Mouse (Mus musculus): ENCODE measurements around the gene Tulp1.
"Not testable (repeated sequence)": the region's sequence is repeated elsewhere in the genome, so short reads cannot be mapped to it uniquely, and the experiment has no call there.

Gene Tulp1

DNA sequence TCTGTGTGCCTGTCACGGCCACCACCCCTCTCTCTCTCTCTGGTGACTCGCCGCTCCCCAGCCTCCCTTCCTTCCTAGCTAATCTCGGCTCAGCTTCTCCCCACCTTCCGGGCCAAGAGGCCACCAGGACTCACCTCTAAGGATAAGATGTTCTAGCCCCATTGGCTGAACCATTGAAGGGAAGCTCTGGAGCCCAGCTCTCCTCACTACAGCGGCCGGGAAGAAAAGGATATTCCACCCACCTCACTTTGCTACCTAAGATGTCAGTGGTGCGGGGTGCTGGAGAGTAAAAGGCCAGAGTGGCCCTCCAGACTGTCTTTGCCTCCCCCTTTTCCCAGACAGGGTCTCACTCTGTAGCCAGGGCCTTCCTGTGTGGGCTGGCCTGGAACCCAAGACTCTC, at the start of gene Tulp1:
TSS of gene Tulp1 (minus strand) at position 101 of the 400 bp plus-strand sequence.
- DNase-seq (ENCODE audit: low spot score): no peak

DNA sequence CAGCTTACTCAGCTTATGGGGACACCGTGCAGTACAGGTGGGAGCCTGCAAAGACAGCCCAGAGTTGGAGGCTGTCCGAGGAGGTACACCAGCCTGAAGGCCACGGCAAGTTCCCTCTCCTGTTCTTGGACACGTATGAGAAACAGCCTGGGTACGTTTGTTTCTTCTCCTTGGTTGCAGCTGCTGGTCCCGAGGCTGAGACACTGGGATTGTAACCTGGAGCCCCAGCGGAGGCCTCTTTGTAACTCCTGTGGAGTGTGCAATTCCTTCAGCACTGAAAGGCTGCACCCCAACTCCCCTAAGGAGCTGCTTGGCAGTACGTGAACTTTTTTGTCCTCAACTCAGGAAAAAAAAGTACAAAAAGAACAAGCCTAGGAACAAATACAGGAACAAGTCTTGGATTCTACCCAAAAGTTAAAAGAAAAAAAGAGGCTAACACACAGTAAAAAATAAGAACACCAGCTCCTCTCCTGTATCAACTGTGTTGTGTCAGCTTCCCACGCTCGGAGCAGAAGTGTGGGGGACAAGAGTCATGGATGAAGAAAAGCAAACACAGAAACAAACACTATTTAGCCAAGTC, 46.4 kb upstream of the Tulp1 start:
- no peak for DNase-seq (ENCODE audit: low spot score)

DNA sequence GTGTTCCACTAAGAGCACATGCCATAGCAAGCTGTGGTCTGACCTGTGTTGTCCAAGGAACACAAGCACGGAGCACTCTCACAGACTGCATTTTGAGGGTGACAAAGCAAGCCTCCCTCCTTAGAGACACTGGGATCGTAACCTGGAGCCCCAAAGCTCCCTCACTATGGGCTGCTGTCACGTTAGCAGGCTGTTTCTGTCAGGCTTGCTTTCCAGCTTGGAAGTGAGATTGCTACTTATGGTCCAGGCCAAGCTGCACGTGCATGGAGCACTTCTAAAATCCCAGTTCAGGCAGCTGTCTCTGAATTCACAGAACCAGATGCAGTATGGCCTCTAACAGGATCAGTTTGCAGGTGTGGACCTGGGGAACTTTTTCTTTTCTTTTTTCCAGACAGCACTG, 45.7 kb upstream of the Tulp1 start:
- no peak for DNase-seq (ENCODE audit: low spot score)

GRCm38 (mm10) chr17:28408251-28408918, 43.4 kb upstream of the Tulp1 start:
- DNase-seq (ENCODE audit: low spot score): no peak

GRCm38 (mm10) chr17:28407418-28408250, 42.6 kb upstream of the Tulp1 start:
- peak; percentile 45 for DNase-seq (ENCODE audit: low spot score)

DNA sequence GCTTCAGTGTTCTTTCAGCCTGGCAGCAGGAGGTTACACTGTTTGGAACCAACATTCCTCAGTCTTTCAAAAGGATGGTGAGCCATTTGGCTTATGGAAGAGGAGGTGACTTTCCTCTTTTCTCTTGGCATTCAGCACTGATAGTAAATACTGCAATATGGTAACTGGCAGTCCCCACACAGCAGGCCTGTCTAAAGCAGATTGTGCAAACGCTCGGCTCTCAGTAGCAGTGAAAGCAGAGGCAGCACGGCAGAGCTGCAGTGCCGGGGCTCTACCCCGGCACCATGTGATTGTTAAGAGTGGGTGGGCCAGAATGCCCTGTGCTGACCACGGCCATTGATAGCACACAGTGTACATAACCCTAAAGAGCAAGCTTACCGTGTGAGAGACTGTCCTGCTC, 41.4 kb upstream of the Tulp1 start:
- no peak for DNase-seq (ENCODE audit: low spot score)

DNA sequence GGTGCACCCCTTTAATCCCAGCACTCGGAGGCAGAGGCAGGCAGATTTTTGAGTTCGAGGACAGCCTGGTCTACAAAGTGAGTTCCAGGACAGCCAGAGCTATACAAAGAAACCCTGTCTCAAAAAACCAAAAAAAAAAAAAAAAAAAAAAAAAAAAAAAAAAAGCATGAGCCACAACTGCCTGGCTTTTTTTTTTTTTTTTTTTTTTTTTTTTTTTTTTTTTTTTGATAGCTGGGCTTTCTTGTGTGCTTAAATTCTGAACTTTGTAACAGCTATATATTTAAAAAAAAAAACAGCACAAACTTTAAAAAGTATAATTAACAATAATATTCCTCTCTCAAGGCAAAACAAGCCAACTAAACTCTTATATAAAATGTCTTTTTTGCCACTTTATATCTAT, 39.7 kb upstream of the Tulp1 start:
- not testable (repeated sequence) for DNase-seq (ENCODE audit: low spot score)

- DNase-seq (ENCODE audit: low spot score): no peak
These were observed 39.3 kb upstream of the Tulp1 start for GRCm38 (mm10) chr17:28404301-28404700.

DNA sequence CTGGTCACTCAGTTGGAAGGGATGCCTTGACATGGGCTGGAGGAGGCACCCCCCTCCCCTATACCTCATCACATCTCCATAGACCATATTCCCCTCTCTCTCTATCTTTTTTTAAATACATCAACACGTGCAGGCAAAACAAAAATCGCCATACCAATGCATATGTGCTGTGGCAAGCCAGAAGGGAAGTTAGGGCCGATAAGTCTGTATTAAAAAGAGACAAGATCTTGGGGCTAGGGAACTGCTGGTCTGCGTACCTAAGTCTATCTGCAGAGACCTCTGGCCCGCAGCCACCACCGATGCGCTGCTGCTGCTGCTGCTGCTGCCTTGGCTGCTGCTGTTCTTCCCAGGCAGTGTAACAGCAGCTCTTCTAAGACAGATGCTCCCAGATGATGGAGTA, 30.0 kb upstream of the Tulp1 start:
- no peak for DNase-seq (ENCODE audit: low spot score)

GRCm38 (mm10) chr17:28394051-28394765, 29.2 kb upstream of the Tulp1 start:
- no peak for DNase-seq (ENCODE audit: low spot score)

GRCm38 (mm10) chr17:28391568-28392432, 26.8 kb upstream of the Tulp1 start:
- DNase-seq (ENCODE audit: low spot score): no peak

DNA sequence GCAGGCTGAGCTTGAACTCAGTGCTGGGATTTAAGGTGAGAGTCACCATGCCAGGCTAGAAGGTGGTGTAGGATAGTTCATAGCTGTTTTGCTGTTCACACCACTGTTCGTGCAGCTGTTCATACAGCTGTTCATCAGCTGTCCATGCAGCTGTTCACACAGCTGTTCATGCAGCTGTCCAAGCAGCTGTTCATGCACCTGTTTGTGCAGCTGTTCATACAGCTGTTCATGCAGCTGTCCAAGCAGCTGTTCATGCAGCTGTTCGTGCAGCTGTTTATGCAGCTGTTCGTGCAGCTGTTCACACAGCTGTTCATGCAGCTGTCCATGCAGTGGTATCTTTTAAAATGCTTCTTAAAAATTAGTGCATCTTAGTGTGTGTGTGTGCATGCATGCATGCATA, 23.5 kb upstream of the Tulp1 start:
- DNase-seq (ENCODE audit: low spot score): no peak

- DNase-seq (ENCODE audit: low spot score): peak; percentile 70
These were observed 21.3 kb upstream of the Tulp1 start for GRCm38 (mm10) chr17:28386150-28386905.

GRCm38 (mm10) chr17:28384298-28384697, 19.3 kb upstream of the Tulp1 start:
- no peak for DNase-seq (ENCODE audit: low spot score)

- DNase-seq (ENCODE audit: low spot score): no peak
These were observed 15.2 kb upstream of the Tulp1 start for GRCm38 (mm10) chr17:28380255-28380654.

DNA sequence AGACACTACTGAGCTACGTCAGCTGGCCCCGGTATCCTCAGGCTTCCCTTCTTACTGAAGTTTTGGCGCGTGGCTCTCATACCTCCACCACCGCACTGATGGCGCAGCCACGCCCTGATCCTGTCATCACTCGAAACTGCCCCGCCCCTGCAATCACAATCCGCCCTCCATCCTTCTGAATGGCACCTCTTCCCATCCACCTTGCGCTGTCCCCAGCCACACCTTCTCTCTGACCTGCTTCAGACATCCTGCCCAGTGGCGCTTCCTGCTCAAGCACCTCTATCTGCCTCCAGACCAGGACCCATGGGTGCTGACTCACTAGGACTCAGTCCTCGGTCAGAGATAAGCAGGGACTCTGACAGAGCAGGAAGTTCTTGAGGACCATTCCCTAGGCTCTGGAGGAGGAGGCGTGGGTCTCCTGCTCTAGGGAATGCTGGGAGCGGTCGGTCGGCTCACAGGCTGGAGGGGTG, 10.6 kb upstream of the Tulp1 start:
- no peak for DNase-seq (ENCODE audit: low spot score)

DNA sequence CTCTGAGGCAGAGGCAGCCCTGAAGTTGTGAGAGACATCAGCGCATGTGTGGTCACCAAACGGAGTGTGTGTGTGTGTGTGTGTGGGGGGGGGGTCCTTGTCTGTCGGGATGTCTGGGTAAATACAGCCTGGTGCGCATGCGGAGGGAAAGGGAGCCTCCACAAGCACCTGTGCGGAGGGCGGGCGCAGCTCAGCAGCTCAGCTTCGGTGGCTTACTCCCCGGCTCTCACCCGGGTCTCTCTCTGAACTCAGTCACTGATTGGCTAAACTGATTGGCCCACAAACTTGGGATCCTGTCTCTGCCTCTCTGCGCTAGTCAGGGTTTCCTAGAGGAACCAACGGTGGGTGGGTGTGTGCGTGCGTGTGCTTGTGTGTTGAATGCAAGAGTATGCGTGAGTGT, 9.5 kb upstream of the Tulp1 start:
- DNase-seq (ENCODE audit: low spot score): no peak

DNA sequence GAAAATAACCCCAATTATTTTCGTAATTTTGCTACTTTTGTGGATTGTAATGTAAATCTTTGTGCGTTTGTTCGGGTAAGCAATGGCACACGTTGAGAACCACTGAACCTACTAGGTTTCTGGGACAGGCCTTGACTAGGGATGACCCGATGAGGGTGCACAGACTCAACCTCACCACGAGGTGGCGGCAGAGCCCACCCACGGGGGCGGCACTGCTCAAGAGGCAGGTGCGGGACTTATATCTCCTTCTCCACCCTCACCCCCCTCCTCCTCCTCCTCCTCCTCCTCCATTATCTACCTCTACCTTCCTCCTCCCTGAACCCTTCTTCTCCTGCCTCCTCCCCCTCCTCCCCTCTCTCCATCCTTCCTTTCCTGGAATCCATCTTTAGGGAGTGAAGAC, 8.8 kb upstream of the Tulp1 start:
- no peak for DNase-seq (ENCODE audit: low spot score)

- DNase-seq (ENCODE audit: low spot score): no peak
These were observed 6.9 kb upstream of the Tulp1 start for GRCm38 (mm10) chr17:28371941-28372340.

- DNase-seq (ENCODE audit: low spot score): peak; percentile 64
These were observed 6.3 kb upstream of the Tulp1 start for GRCm38 (mm10) chr17:28371286-28371685.

DNA sequence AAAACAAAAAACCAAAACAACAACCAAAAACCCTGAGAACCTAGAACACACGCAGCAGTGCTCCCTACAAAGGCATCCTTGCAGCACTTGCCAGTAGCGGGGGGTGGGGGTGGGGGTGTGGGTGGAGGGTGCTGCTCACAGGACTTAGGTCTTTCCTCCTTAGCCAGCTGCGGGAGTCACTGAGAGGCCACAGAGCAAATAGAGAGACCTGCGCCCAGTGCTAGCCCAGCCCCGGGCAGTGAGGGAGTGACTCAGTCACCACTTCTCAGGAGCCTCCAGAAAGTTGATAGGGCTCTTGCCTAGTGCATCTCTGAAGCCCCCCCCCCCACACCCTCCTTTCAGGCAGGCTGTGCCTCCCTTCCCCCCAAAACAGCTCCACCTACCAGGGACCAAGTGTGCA, 4.0 kb upstream of the Tulp1 start:
- DNase-seq (ENCODE audit: low spot score): no peak

Data from ovary, adult 18-20 months (tissue).